Mouse (Mus musculus): ENCODE measurements around the gene Grb10.

Gene Grb10

DNA sequence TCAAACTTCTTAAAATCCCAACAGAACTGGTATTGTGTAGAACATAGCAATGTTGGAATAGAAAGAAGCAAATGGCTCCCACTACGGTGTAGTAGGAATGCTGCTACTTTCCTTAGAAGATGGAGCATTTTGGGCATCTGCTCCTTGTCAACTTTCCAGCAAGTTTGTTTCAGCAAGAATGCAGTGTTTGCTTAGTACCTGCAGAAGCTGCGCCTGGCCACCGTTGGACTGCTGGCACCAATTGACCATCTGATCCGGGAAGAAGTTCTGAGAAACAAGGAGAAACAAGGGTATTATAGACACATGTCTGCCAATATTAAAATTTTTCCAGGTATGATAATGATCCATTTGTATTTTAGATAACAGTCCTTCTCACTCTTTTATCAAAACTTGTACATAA is 92.7 kb downstream of the Grb10 start:
- no peak for DNase-seq (ENCODE audit: low spot score in 2 of 2)

DNA sequence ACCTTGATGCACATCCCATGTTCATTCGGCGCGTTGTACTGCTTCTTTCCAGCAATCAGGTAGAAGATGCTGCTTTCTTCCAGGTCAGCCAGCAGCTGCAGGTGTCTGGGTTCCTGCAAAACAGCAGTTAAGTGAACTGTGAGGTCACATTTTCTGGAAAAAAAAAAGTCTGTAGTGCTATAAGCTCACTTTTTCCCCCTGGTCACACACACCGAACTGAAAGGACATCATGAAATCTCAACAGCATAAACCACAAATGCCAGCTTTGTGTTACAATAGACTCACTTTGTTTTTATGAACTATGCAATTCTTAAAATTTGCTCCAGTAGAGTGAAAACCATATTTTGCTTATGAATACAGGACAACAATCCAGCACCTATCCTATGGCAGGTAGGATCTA is 93.7 kb downstream of the Grb10 start:
- DNase-seq (ENCODE audit: low spot score in 2 of 2): no peak

DNA sequence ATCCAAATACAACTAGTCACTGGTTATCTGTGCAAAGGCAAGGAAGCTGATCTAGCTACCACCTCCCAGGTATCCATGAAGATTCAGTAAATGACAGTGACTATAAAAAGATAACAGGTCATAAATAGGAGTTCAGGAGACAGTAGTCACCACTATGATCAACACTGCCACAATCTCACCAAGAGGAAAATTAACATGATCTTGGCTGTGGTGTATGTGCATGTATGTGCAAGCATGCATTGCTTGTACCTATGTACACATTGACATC is 94.5 kb downstream of the Grb10 start:
- no peak for DNase-seq (ENCODE audit: low spot score in 2 of 2)

DNA sequence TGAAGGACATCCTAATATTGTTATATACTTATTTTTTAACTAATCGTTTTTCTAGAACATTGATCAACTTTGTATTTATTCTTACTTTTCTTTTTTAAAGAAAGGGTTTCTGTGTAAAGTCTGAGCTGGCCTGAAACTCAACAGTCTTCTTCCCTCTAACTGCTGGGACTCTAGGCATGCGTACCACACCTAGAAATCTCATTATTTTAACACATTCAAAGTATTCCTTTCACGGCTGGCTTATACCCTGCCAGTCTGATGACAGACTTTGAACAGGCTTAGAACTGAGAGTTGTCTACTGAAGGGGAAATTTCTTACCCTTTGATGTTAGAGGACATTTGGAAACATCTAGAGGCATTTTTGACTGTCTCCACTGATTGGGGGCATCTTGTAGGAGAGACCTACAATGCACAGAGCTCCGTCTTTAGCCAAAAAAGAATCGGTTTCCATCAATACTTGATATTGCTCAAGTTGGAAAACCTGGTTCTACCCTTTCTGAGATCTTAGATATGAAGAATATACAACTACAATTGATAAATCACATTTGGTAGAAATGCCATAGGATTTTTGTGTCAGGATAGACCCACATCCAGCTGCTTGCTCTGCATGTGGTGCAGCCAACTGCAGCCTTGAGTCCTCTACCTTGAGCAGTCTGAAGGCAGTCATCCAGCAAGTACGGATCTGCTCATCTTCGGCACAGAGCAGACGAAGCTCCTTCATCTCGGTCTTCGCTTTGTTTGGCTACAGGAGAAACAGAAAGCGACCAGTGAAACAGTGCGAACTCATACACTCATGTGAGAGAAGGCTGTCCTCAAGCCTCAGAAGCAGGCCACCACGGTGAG is 95.0 kb downstream of the Grb10 start:
- no peak for DNase-seq (ENCODE audit: low spot score in 2 of 2)

DNA sequence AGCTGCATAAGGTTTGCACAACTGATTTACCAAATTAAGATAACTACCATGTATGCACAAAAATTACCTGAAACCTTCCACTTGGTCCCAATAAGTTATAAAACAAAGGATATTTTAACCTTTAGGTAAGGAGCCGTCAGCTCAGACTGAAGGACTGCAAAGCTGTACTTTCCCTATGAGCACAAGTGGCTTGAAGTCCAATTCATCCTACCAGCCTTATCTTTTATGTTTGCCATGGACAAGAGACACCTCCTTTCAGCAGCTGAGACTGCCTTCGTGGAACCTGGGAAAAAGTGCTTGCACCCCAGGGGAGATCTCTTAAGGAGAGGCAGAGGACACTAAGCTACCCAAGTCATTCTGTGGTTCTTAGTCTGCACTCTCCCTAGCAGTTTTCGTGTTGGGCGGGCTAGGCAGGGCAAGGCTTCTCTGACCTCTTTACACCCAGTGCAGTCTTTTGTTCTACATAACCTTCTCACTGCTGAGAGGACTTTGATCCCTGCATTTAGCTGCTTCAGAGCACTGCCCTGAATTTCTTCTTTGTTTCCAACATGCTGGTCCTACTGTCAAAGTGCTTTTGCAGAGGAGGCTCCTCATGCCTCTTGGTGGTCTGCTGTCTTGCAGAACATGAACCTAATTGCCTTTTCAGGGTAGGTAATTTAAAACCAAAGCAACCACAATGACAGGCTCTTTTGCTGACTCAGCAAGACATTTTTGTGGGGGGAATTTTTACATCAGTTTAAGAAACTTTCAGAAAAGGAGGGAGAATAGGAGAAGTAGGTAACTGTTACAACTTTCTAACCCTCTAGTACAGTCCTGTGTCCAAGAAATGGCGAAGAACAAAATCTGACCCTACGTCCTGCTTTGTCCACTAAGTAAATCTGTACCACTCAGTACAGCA is 95.9 kb downstream of the Grb10 start:
- no peak for DNase-seq (ENCODE audit: low spot score in 2 of 2)

DNA sequence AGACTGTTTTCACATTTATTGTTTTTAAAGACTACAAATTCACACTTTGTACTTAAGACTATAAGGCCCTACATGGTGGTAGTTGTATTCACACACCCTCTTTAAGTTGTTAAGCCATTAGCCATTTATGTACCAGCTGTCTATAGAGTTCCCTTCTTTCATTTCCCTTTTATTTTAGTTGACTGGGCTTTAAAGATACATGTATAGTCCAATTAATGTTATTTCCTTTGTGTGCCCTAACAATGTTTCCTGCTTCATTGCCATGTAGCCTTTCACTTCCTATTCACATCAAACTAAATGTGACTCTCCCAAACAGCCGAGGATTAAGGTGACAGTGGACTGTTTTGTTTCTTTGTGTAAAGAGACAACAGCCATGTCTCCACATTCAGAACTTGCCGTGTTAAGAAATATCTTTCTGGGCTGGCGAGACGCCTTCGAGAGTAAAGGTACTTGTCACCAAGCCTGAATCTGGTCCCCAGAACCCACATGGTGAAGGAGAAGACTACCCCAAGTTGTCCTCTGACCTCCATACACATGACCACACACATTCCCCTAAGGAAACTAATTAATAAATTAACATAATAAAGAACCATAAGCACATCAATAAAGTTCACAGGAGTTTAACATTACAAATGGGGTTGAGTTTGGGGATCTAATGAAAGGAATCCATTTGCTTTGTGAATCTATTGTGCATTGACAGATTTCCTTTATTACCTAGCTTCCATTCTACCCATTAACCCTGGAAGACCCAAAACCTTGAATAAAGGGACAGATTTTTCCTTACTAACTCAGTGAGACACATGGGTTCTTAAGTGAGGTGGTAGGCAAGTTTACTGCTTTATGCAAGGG is 97.4 kb downstream of the Grb10 start:
- no peak for DNase-seq (ENCODE audit: low spot score in 2 of 2)

DNA sequence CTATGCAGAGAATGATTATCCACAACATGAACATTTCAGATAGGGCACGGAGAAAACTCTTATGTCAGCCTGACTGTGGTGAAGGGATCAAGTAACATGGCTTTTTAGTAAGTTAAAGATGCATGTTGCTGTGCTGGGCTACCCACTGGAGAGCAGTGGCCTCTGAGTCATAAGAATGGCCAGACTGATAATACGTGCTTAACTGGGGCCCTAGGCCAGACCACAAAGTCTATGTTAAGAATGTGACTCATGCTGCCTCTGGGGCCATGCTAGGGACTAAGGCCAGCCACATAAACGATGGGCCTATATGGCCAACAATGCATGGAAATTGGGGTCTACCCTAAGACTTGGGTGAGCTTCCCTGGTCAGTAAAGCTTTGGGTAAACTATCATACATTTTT is 98.9 kb downstream of the Grb10 start:
- DNase-seq (ENCODE audit: low spot score in 2 of 2): no peak

DNA sequence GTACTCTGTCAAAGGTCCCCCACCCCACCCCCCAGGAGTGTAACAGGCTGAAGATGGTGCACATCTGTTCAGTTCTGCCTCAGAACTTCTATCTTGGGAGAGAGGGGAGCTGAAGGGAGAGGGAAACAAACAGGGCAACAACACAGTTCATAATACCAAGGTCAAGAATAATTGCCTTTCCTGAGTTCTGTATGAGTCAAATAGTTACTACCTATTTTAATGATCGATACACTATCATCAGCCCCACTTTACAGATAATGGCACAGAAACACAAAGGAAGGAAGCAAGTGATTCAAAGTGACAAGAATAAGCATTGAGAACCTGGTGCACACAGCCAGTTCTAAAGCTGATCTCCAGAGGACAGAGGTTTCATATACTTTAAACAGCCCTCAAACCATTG is 99.9 kb downstream of the Grb10 start:
- no peak for DNase-seq (ENCODE audit: low spot score in 2 of 2)

DNA sequence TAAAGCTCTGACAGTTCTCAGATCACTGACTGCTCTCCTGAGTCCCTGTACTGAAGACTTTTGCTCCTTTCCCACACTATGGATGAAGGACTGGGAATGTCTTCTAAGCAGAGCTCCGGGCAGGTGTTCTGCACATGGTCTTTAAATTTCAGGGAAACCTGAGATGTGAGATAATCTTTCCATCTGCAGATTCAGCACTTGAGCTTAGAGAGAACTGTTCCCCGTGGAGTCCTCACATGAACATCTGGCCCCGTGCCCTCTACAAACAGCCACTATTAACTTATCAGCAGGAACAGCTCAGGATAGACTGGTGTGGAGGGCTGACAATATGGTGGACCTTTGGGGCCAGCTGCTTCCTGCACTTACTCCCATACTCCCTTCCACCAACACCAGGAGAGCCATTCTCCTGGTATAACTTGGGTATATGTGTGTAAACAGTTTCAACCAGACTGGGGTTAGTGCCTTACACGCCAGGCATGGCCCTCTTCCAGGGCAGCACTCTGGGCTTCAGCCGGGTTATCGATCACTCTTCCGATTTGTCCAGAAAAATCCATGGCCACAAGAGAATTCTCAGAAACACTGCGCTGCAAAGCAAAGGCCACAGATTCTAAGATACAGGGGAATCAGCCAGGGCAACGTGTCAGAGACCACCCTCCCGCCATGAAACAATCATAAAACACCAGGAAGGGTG is 101.0 kb downstream of the Grb10 start:
- no peak for DNase-seq (ENCODE audit: low spot score in 2 of 2)

DNA sequence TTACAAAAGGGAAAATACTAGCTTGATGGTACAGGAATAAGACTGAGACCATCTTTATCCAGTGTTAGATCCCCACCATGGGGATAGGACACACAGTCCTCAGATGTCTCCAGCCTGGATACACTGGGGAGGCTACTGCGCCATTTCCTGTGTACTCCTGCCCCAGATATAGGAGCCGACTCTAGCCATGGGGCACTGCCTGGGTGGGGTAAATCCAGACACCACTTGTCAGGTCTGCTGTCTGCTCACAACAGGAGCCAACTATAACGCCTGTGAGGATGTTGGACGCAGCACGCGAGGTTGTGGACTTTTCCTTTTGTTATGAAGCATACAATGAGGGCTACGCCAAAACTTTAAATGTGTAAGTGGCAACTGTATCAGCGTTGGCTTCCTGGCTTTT is 103.7 kb downstream of the Grb10 start:
- DNase-seq (ENCODE audit: low spot score in 2 of 2): no peak

DNA sequence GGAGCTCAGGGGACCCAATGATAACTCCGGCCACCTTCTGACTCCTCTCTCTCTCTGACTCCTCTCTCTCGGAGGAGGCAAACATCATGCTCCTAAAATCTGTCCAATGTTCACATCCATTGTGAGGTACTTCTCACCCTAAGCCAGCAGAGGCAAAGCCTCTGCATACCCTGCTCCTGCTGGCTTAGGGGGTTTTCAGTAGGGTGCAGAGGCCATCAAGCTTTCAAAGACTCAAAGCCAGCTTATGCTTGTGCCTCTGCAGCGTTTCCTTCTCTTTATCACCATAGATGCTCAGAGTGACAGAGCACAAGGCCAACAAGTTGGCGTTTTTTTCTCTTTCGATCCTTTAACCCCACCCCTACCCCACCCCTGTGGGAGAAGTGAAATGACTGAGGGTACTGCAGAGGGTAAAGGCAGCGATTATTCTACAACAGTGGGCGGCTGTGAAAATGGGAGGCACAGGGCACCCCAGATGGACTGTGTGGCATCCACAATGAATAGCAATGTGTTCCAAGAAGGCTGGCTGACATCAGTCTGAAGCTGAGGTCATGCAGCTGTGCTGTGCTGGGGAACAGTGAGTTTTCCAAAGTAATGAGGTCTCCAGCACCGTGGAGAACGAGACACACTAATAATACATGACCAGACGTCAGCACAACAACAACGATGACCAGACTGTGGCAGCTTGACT is 106.2 kb downstream of the Grb10 start:
- DNase-seq (ENCODE audit: low spot score in 2 of 2): peak; percentile 25 to 47

DNA sequence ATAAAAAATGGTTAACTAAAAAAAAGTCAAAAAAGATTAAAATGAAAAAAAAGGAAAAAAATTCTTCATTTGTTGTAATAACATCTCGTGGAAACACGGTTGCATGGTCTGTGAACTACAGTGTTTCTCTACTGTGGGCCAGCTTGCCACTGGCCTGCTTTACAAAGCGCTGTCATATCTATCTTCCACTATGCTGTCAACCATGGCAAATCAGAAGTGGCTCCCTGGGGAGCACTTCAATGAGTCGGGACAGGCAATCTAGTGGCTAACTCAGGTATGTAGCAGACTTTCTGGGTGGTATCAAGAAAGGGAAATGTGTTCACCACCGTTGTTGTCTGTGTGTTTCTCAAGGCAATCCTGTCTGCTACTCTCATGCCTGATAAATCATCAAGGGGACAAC is 106.8 kb downstream of the Grb10 start:
- no peak for DNase-seq (ENCODE audit: low spot score in 2 of 2)

DNA sequence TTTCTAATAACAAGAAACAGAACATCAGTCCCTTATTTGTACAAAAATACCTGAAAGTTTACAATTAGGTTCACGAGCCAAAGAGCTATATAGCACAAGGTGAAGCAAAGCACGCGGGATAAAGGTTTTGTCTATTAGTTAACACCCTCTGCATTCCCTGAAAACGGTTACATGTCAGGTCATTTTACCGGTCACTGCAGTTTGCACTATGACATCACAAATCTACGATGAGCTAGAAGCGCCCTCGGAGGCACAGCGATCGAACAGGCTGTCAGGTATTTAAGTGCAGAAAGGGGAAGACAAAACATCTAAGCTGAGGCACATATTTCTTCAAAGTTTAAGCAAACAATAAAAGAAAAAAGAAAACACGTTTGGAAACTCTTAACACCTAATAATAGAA is 108.0 kb downstream of the Grb10 start:
- no peak for DNase-seq (ENCODE audit: low spot score in 2 of 2)

DNA sequence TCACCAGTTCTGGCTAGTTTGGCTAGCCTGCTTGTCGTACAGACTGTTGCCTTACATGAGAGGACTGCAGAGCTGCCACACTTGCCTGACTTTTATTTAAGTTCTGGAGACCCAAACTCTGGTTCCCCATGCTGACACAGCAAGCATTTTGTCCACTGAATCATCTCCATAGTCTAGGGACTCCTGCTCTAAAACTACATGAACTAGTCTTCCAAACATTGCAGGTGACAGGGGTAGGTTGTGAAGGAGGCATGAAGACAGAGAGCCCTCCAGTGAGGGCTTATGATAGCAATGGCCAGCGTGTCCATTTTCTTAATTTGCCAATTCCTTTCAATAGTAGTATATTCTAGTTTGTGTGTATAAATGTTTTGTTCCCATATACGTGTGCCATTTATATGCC is 109.4 kb downstream of the Grb10 start:
- DNase-seq (ENCODE audit: low spot score in 2 of 2): no peak

DNA sequence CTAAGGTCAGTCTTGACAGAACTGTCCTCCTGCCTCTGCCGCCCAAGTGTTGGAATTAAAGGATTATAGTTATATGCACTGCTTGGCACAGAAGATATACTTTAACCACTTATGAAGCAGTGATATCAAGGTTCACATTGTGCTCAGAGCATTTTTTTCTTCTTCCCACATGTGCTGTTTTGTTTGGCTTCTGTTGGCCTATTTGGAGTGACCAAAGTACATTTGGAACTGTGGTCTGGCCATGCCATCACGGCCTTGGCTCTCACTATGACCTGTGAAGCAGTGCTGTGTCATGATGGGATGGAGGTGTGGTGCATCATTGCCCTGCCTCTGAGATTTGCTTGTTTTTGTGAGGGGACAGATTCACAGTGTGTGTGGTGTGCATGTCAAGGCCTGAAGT is 109.9 kb downstream of the Grb10 start:
- no peak for DNase-seq (ENCODE audit: low spot score in 2 of 2)

DNA sequence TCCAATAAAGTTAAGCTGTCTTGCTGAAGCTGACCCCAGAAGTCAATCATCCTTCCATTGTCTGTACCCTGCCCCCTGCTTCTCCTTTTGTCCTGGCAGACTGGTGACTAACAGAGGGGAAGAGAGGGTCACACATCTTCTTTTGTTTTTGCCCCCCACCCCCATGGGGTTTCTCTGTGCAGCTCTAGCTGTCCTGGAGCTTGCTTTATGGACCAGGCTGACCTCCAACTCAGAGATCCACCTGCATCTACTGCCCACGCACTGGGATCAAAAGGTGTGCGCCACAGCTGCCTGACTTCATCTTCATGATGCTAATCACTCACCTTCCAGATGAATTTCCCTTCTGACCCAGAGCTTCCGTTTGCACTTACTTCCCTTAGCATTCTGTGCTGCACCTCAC is 114.6 kb downstream of the Grb10 start:
- no peak for DNase-seq (ENCODE audit: low spot score in 2 of 2)

DNA sequence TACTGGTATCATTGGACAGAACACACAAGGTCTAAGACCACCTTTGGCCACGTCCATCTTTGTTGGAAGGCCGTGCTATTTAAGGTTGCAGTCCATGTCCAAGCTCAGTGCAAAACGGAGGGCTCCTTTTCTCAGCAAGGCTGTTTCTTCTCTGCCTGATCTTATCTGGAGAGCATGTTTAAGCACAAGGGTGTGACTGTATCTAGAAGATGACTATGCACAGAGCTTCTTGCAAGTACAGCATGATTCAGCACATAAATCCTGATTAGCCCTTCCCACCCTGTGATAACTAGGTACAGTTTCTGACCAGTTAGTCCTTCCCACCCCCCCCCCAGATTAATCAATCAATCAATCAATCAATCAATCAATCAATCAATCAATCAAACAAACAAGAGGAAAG is 115.1 kb downstream of the Grb10 start:
- no peak for DNase-seq (ENCODE audit: low spot score in 2 of 2)

DNA sequence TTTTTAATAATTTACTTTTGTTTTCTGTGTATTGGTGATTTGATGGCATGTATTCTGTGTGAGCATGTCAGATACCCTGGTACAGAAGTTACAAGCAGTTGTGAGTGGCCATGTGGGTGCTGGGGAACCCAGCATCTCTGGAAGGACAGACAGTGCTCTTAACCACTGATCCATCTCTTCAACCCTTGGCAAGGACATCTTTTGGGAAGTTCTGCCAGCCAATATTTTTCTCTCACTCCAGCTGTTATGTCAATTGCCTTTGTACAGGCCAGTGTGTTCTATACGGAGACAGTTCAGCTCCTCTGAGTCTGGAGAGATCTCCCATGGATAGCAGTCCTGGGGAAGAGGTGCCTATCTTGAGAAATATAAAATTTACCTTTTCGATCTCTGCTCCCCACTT is 116.4 kb downstream of the Grb10 start:
- no peak for DNase-seq (ENCODE audit: low spot score in 2 of 2)

DNA sequence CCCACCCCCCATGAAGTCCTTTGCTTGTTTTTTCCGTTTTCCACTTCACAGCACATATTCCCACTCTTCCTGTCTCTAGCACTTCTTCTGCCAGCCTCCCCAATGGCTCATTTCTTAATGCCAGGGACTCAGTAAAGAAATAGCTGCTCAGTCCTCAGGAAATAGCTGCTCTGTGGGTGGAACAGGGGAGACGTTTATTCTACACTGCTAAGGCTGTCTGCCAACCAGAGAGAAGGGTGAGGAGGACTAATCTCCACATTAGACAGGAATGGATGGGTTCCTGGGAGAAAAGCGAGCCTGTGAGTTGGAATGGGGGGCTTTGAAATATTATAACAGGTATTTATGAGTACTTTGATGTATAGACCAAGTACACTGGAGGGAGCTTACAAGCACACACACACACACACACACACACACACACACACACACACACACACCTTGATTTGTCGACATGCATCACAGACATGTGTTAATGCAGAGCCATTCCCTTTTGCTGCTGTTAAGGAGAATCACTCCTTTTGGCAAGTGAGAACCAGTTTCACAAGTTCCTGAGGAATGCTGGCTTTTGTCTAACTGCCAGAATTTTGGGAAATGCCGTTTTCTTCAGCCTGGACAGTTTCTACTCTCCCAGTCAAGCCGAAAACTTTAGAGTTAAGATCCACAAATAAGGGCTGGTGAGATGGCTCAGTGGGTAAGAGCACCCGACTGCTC is 130.6 kb downstream of the Grb10 start:
- peak in 1 of 2 experiments; percentile 32 for DNase-seq (ENCODE audit: low spot score in 2 of 2)

DNA sequence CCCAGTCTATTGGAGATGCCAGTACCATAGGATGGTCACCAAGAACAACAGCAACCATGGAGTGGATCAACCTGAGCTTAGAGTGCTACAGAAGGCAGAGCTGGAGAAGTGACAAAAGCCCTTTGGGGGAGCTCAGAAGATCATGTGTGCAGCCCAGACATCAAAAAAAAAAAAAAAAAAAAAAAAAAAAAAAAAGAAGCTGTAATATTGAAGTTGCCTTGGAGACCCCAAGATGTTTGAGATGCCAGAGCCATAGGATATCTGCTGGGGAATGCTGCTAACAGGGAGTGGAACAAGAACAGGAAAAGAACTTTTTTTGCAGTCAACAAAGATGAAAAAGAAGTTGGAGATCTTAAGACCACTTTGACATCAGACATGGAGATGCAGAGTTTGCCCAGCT is 133.0 kb downstream of the Grb10 start:
- no peak for DNase-seq (ENCODE audit: low spot score in 2 of 2)

DNA sequence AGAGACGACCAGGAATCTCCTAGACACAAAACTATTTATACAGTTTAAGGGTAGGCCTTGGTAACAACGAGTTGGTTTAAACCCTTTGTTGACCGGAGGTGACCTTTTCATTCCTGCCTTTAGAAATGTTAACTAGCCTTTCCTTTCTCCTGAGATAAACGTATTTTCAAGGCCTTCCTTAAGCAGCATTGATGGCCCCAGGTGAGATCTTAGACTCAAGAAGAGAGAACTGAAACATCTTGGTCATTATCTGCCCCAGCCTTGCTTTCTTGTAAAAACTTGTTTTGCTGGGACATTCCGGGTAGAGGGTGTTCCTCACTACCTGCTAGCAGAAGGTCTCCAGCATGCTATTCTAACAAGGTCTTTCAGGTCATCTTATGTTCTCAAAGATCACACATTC is 133.5 kb downstream of the Grb10 start:
- DNase-seq (ENCODE audit: low spot score in 2 of 2): no peak
